17 mouse cellular contexts compared by ENCODE assay signal in the genomic region with DNA sequence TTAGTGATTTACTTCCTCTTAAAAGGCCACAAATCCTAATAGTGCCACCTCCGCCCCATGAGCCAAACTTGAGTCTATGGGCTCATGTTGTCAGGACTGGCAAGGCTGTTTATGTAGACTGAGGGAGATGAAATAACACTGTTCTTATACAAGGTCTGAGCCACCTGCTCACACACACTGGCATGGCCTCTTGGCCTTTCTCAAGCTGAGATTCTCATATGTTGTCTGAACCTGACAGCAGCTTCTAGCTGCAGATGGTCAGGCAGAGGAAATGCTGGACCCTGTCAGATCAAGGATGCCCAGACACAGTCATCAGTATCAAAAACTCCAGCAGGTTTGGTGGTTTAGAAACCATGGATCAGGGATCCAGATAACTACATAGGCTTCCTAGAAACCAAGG.
"Had no signal": no experiment of that assay in that cellular context is flagged by ENCODE, and none has a peak within 500 bp of the region (broad histone marks: within the 10 kb centered on the region; RNA-seq: fewer than 3 reads in every experiment).

No protein-coding gene starts in this region.

- H3K4me1 ChIP-seq: lung, embryonic 15.5 days; megakaryocyte, embryonic 14.5 days; stomach, embryonic 15.5 days had no signal

- H3K36me3 ChIP-seq: lung, embryonic 15.5 days; midbrain, embryonic 12.5 days; midbrain, embryonic 15.5 days; neural tube, embryonic 12.5 days; stomach, embryonic 15.5 days had no signal

- DNase-seq: liver, postnatal 0 days; lung, adult 2 months; lung, postnatal 14 days; lung, postnatal 36 days; right cerebral cortex, postnatal 14 days; thymus, adult 2 months; thymus, postnatal 25 days; thymus, postnatal 4 days had no signal

- H3K27ac ChIP-seq: lung, embryonic 15.5 days; macrophage; midbrain, embryonic 12.5 days; midbrain, embryonic 15.5 days; neural tube, embryonic 12.5 days; stomach, embryonic 15.5 days; stomach, postnatal 0 days had no signal

- H3K27me3 ChIP-seq: lung, embryonic 15.5 days; midbrain, embryonic 12.5 days; midbrain, embryonic 15.5 days; neural tube, embryonic 12.5 days; stomach, embryonic 15.5 days had no signal

- ATAC-seq: liver, postnatal 0 days; lung, postnatal 0 days; midbrain, embryonic 15.5 days had no signal

- H3K4me3 ChIP-seq: lung, embryonic 15.5 days; megakaryocyte, embryonic 14.5 days; midbrain, embryonic 12.5 days; midbrain, embryonic 15.5 days; neural tube, embryonic 12.5 days; stomach, embryonic 15.5 days had no signal

- H3K9ac ChIP-seq: liver, postnatal 0 days; lung, embryonic 15.5 days; midbrain, embryonic 12.5 days; midbrain, embryonic 15.5 days; neural tube, embryonic 12.5 days; stomach, embryonic 15.5 days had no signal

- H3K9me3 ChIP-seq: lung, embryonic 15.5 days; megakaryocyte, embryonic 14.5 days; midbrain, embryonic 12.5 days; midbrain, embryonic 15.5 days; neural tube, embryonic 12.5 days; stomach, embryonic 15.5 days had no signal

- H3K4me2 ChIP-seq: lung, embryonic 15.5 days; midbrain, embryonic 12.5 days; midbrain, embryonic 15.5 days; neural tube, embryonic 12.5 days; stomach, embryonic 15.5 days had no signal
